Mouse (Mus musculus) liver, adult 2 months (tissue): ENCODE measurements around the gene Plch2.

Source experiments
- CTCF ChIP-seq: fragments of 200-500 bp; IDR thresholded peaks from 2 replicates; pipeline ENCODE4 v1.5.1; 2011; ENCODE audit warnings: low read depth, low read length, control low read depth
- POLR2A ChIP-seq: fragments of 200-500 bp; IDR thresholded peaks from 2 replicates; pipeline ENCODE4 v1.6.1; 2011; ENCODE audit warnings: low read length, control low read depth; ENCODE audit not compliant: insufficient read depth; ENCODE audit errors: extremely low read depth

DNA sequence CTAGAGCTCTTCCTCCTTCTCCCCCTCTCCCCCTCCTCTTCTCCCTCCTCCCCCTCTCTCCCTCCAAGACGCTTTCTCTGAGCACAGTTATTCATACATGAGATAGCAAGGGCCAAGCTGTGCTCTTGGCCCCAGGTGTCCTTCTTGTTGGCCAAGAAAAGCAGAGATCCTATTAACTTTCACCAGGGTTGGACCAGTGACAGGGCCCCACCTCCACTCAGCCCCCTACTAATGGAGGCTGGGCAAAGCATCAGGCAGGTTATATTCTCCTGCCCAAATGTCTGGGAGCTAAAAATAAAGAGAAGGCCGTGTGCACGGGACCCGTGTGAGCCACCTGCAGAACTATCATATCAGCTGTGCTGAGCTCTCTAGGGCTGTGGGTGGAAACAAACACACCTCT lies 61.7 kb downstream of the Plch2 start:
- TF ChIP-seq POLR2A (no peak), CTCF (no peak)
